Mouse (Mus musculus) ZHBTc4 (cell line): ENCODE measurements around the gene Usp4.
"Not testable (repeated sequence)": the region's sequence is repeated elsewhere in the genome, so short reads cannot be mapped to it uniquely, and the experiment has no call there.

Experiments
- DNase-seq: peaks from one replicate; pipeline ENCODE4 v3.0.0-alpha.2; 2011; ENCODE audit warnings: low read depth, low spot score

The Usp4 gene

GRCm38 (mm10) chr9:108347540-108348289, at the start of gene Usp4:
Usp4 (plus strand) TSS chr9:108347853.
- peak; percentile 91 for DNase-seq

- DNase-seq, result peak; percentile 73
These were observed 45.8 kb upstream of the Usp4 start for GRCm38 (mm10) chr9:108301853-108302252.

- no peak for DNase-seq
These were observed 42.9 kb upstream of the Usp4 start for GRCm38 (mm10) chr9:108304716-108305115.

GRCm38 (mm10) chr9:108305170-108305569, 42.5 kb upstream of the Usp4 start:
- DNase-seq, result no peak

GRCm38 (mm10) chr9:108305629-108306520, 41.8 kb upstream of the Usp4 start, which contains the start of the genes Rhoa and Tcta:
Rhoa (plus strand) TSS chr9:108306129.
Tcta (minus strand) TSS chr9:108306160.
- DNase-seq, result peak; percentile 100

GRCm38 (mm10) chr9:108306571-108306980, 41.1 kb upstream of the Usp4 start:
- peak; percentile 90 for DNase-seq

GRCm38 (mm10) chr9:108307021-108307807, 40.4 kb upstream of the Usp4 start:
- DNase-seq, result no peak

GRCm38 (mm10) chr9:108308141-108308540, 39.5 kb upstream of the Usp4 start:
- DNase-seq, result no peak

GRCm38 (mm10) chr9:108317572-108317971, 30.1 kb upstream of the Usp4 start:
- peak; percentile 27 for DNase-seq

- no peak for DNase-seq
These were observed 29.2 kb upstream of the Usp4 start for GRCm38 (mm10) chr9:108318462-108318861.

- DNase-seq, result not testable (repeated sequence)
These were observed 25.6 kb upstream of the Usp4 start for GRCm38 (mm10) chr9:108322054-108322453.

GRCm38 (mm10) chr9:108324784-108325183, 22.9 kb upstream of the Usp4 start:
- DNase-seq, result no peak

- no peak for DNase-seq
These were observed 21.8 kb upstream of the Usp4 start for GRCm38 (mm10) chr9:108325811-108326210.

GRCm38 (mm10) chr9:108337848-108338550, 9.7 kb upstream of the Usp4 start:
- peak; percentile 56 for DNase-seq

- DNase-seq, result peak; percentile 62
These were observed 9.1 kb upstream of the Usp4 start for GRCm38 (mm10) chr9:108338551-108338885.

GRCm38 (mm10) chr9:108338886-108339781, 8.5 kb upstream of the Usp4 start, which contains the start of gene Gpx1:
Gpx1 (plus strand) TSS chr9:108338903.
- peak; percentile 100 for DNase-seq

- peak; percentile 57 for DNase-seq
These were observed 7.8 kb upstream of the Usp4 start for GRCm38 (mm10) chr9:108339886-108340257.

- peak; percentile 29 for DNase-seq
These were observed 7.2 kb upstream of the Usp4 start for GRCm38 (mm10) chr9:108340258-108341138.

GRCm38 (mm10) chr9:108341139-108341475, 6.5 kb upstream of the Usp4 start:
- peak; percentile 19 for DNase-seq
